Mouse (Mus musculus) CH12.LX (cell line): ENCODE results near the gene Ercc5. TPM values are rescaled to one million over a fixed set of nuclear protein-coding genes. Genes with fewer than 3 reads are reported as not detected.

Source experiments
- DNase-seq: peaks from one replicate; pipeline ENCODE4 v3.0.0-alpha.2; 2013; ENCODE audit errors: extremely low read depth
- H3K27ac ChIP-seq: 2 replicates; pipeline ENCODE4 v1.5.1; 2012; ENCODE audit warnings: low read depth, mild to moderate bottlenecking, control low read depth, moderate library complexity; ENCODE audit not compliant: insufficient read depth
- H3K27me3 ChIP-seq: replicated peaks from 2 replicates; pipeline ENCODE3; 2012; ENCODE audit warnings: inconsistent platforms
- H3K36me3 ChIP-seq, 2 experiments: replicated peaks in 1 of 2; 2 replicates each; pipeline versions ENCODE3 to v1.6.1; 2012; ENCODE audit warnings: inconsistent platforms in 1 of 2, low read length in 1 of 2, mild to moderate bottlenecking in 1 of 2, mixed read lengths in 1 of 2, moderate library complexity in 1 of 2; ENCODE audit not compliant: control insufficient read depth in 1 of 2, insufficient read depth in 1 of 2
- H3K4me1 ChIP-seq, 2 experiments: 2 replicates each; pipeline ENCODE4 v1.6.1; 2012; ENCODE audit warnings: inconsistent platforms in 1 of 2, moderate library complexity in 1 of 2; ENCODE audit not compliant: insufficient read depth in 2 of 2, control insufficient read depth in 1 of 2
- H3K4me2 ChIP-seq: 2 replicates; pipeline ENCODE4 v1.6.1; 2012; ENCODE audit warnings: low read depth, mild to moderate bottlenecking, control low read depth; ENCODE audit not compliant: poor library complexity, insufficient read depth, severe bottlenecking
- H3K4me3 ChIP-seq, 3 experiments: fragments of 150-350 bp in 1 of 3; sonication (generic) in 1 of 3; replicated peaks in 1 of 3; 2 replicates each; pipeline versions ENCODE3 to v1.5.1; 2011 to 2012; ENCODE audit warnings: low read depth in 2 of 3, low read length in 2 of 3, mild to moderate bottlenecking in 2 of 3, moderate library complexity in 2 of 3, control low read depth in 1 of 3, improper control_type of control experiment in 1 of 3, inconsistent platforms in 1 of 3, mixed read lengths in 1 of 3; ENCODE audit not compliant: poor library complexity in 1 of 3
- H3K79me2 ChIP-seq: replicated peaks from 2 replicates; pipeline ENCODE4 v1.6.1; 2012; ENCODE audit warnings: mild to moderate bottlenecking, moderate library complexity; ENCODE audit not compliant: control insufficient read depth, poor library complexity, insufficient read depth, severe bottlenecking; ENCODE audit errors: extremely low read depth
- H3K9ac ChIP-seq: 2 replicates; pipeline ENCODE4 v1.6.1; 2012; ENCODE audit warnings: low read depth, mild to moderate bottlenecking, control low read depth, moderate library complexity; ENCODE audit not compliant: insufficient read depth
- H3K9me3 ChIP-seq: replicated peaks from 2 replicates; pipeline ENCODE3; 2012; ENCODE audit warnings: low read length, inconsistent platforms, mixed read lengths
- CTCF ChIP-seq, 2 experiments: IDR thresholded peaks in 1 of 2; conservative IDR thresholded peaks in 1 of 2; 2 replicates each; pipeline ENCODE4 v1.5.1; 2011 to 2012; ENCODE audit warnings: low read depth in 2 of 2, low read length in 2 of 2, improper control_type of control experiment in 1 of 2, inconsistent platforms in 1 of 2, mild to moderate bottlenecking in 1 of 2, moderate library complexity in 1 of 2
- ELF1 ChIP-seq: IDR thresholded peaks from 2 replicates; pipeline ENCODE4 v1.6.1; 2014; ENCODE audit warnings: low read depth, mild to moderate bottlenecking, inconsistent platforms, low read length, improper control_type of control experiment
- HCFC1 ChIP-seq: IDR thresholded peaks from 2 replicates; pipeline ENCODE4 v1.6.1; 2012; ENCODE audit warnings: low read depth, mild to moderate bottlenecking, inconsistent platforms, low read length, improper control_type of control experiment
- IRF4 ChIP-seq: IDR thresholded peaks from 2 replicates; pipeline ENCODE4 v1.6.1; 2014; ENCODE audit warnings: low read depth, mild to moderate bottlenecking, inconsistent platforms, low read length, improper control_type of control experiment
- JUN ChIP-seq: IDR thresholded peaks from 2 replicates; pipeline ENCODE4 v1.6.1; 2011; ENCODE audit warnings: low read depth, mild to moderate bottlenecking, low read length, improper control_type of control experiment, moderate library complexity; ENCODE audit not compliant: insufficient read depth
- KAT2A ChIP-seq: IDR thresholded peaks from 2 replicates; pipeline ENCODE4 v1.6.1; 2012; ENCODE audit warnings: low read length, improper control_type of control experiment, inconsistent platforms; ENCODE audit not compliant: insufficient replicate concordance
- NRF1 ChIP-seq: IDR thresholded peaks from 2 replicates; pipeline ENCODE4 v1.6.1; 2014; ENCODE audit warnings: low read depth, mild to moderate bottlenecking, inconsistent platforms, low read length, improper control_type of control experiment, moderate library complexity
- POLR2A ChIP-seq: IDR thresholded peaks from 2 replicates; pipeline ENCODE4 v1.6.1; 2011; ENCODE audit warnings: low read depth, mild to moderate bottlenecking, improper control_type of control experiment, low read length
- RAD21 ChIP-seq: IDR thresholded peaks from 2 replicates; pipeline ENCODE4 v1.6.1; 2011; ENCODE audit warnings: low read depth, mild to moderate bottlenecking, low read length, improper control_type of control experiment, moderate library complexity
- RCOR1 ChIP-seq: conservative IDR thresholded peaks from 2 replicates; pipeline ENCODE4 v1.6.1; 2012; ENCODE audit warnings: low read depth, mild to moderate bottlenecking, inconsistent platforms, low read length, improper control_type of control experiment
- SIN3A ChIP-seq: IDR thresholded peaks from 2 replicates; pipeline ENCODE4 v1.6.1; 2012; ENCODE audit warnings: low read length, improper control_type of control experiment, inconsistent platforms
- SMC3 ChIP-seq: IDR thresholded peaks from 2 replicates; pipeline ENCODE4 v1.6.1; 2011; ENCODE audit warnings: low read depth, low read length, improper control_type of control experiment
- UBTF ChIP-seq: IDR thresholded peaks from 2 replicates; pipeline ENCODE4 v1.6.1; 2012; ENCODE audit warnings: low read depth, mild to moderate bottlenecking, inconsistent platforms, low read length, improper control_type of control experiment, moderate library complexity
- USF2 ChIP-seq: conservative IDR thresholded peaks from 2 replicates; pipeline ENCODE4 v1.6.1; 2011; ENCODE audit warnings: low read depth, low read length, improper control_type of control experiment
- ZC3H11A ChIP-seq: IDR thresholded peaks from 2 replicates; pipeline ENCODE4 v1.6.1; 2012; ENCODE audit warnings: low read depth, mild to moderate bottlenecking, inconsistent platforms, low read length, improper control_type of control experiment
- ZKSCAN1 ChIP-seq: IDR thresholded peaks from 2 replicates; pipeline ENCODE4 v1.6.1; 2012; ENCODE audit warnings: low read depth, inconsistent platforms, low read length, improper control_type of control experiment, borderline replicate concordance
- ZMIZ1 ChIP-seq: IDR thresholded peaks from 2 replicates; pipeline ENCODE4 v1.6.1; 2012; ENCODE audit warnings: low read depth, mild to moderate bottlenecking, inconsistent platforms, low read length, improper control_type of control experiment
- ZNF384 ChIP-seq: IDR thresholded peaks from 2 replicates; pipeline ENCODE4 v1.6.1; 2012; ENCODE audit warnings: low read depth, low read length, improper control_type of control experiment, inconsistent platforms
- dilution Hi-C: fragments of 300-500 bp; cut with MboI; formaldehyde crosslinking; loops from 2 replicates; pipeline ENCODE4 v1.14.3; 2020; ENCODE audit warnings: low sequenced_read_pairs; ENCODE audit not compliant: extremely low pct_unique_long_range_greater_than_20kb, extremely low pct_ligation_motif_present
- in situ Hi-C: fragments of 300-500 bp; cut with MboI; formaldehyde crosslinking; loops from 3 replicates; pipeline ENCODE4 v1.14.3; 2019; ENCODE audit warnings: low sequenced_read_pairs, low pct_ligation_motif_present, low pct_unique_long_range_greater_than_20kb, mixed read lengths
- polyA plus RNA-seq: library from polyadenylated mRNA; unstranded; fragments of >175 nt; gene quantifications from 2 replicates; pipeline ENCODE4 v1.2.1, GENCODE M21; 2012; ENCODE audit warnings: low read depth; ENCODE audit not compliant: insufficient read length
- total RNA-seq, 2 experiments: library from RNA; depleted of rRNA; stranded (reverse); fragments of 300-350 nt in 1 of 2; fragments of >200 nt in 1 of 2; gene quantifications; 2 replicates each; pipeline ENCODE4 v1.2.3; 2012 to 2014

Gene Ercc5
- total and polyA plus RNA-seq, 3 experiments = 7.1 to 11.7 (median 8.2) TPM

- no peak overlapping the region for H3K27ac ChIP-seq
- H3K27me3 ChIP-seq = no peaks in the 10 kb centered on the region
- no peak for DNase-seq
- peak overlapping the region; percentile 55 for H3K4me2 ChIP-seq
- H3K36me3 ChIP-seq = peaks cover 6 to 10% of the 10 kb centered on the region in 2 experiments
- TF ChIP-seq UBTF = no peak
- TF ChIP-seq SIN3A = 0 out of 2 replicates have a peak, but pooled peaks have one; percentile 1
- dilution Hi-C loops (no loop called here), in situ Hi-C loops (no loop called here)
- H3K79me2 ChIP-seq = peaks cover 31% of the 10 kb centered on the region
- H3K9me3 ChIP-seq = no peaks in the 10 kb centered on the region
- H3K9ac ChIP-seq = peak overlapping the region; percentile 59
- H3K4me3 ChIP-seq = peak overlapping the region; percentile 2 to 48 (median 27)
- peaks cover 2 to 42% of the 10 kb centered on the region in 2 experiments; a peak in 3 of 4 replicates for H3K4me1 ChIP-seq
Measured at GRCm38 (mm10) chr1:44102939-44103338, 44.6 kb upstream of the Ercc5 start.

- H3K79me2 ChIP-seq = no peaks in the 10 kb centered on the region
- in situ Hi-C loops = no loop called here
- TF ChIP-seq RAD21 = no peak
- TF ChIP-seq USF2 = no peak
- TF ChIP-seq ZKSCAN1 = no peak
- no peak for TF ChIP-seq JUN
- no peak for TF ChIP-seq ZMIZ1
- no peak for TF ChIP-seq ZC3H11A
- no peak for TF ChIP-seq ZNF384
- no peak for TF ChIP-seq NRF1
- TF ChIP-seq RCOR1 = no peak
- TF ChIP-seq POLR2A = no peak
- TF ChIP-seq ELF1 = no peak
- TF ChIP-seq SMC3 = no peak
- TF ChIP-seq HCFC1 = no peak
- TF ChIP-seq IRF4 = no peak
- TF ChIP-seq CTCF (conservative IDR thresholded peaks at IDR 0.05 in 1 of 2, IDR thresholded peaks at IDR 0.05 in 1 of 2; ENCODE audit: low read depth in 2 of 2, low read length in 2 of 2) = no peak
- no peak for TF ChIP-seq KAT2A
- TF ChIP-seq, all 38 proteins: peak for 0
- Histone ChIP-seq H3K36me3 (no peaks in the 10 kb centered on the region), H3K4me1 (peaks cover 8 to 21% of the 10 kb centered on the region in 2 experiments), H3K4me3 (no peak overlapping the region), H3K27me3 (no peaks in the 10 kb centered on the region), H3K4me2 (no peak overlapping the region), H3K9ac (no peak overlapping the region), H3K9me3 (no peaks in the 10 kb centered on the region), H3K27ac (no peak overlapping the region)
- DNase-seq = no peak
- dilution Hi-C loops = no loop called here
Measured at GRCm38 (mm10) chr1:44117571-44117970, 30.0 kb upstream of the Ercc5 start.
